Comparison of ENCODE assay signal across 23 mouse cellular contexts in the genomic region with DNA sequence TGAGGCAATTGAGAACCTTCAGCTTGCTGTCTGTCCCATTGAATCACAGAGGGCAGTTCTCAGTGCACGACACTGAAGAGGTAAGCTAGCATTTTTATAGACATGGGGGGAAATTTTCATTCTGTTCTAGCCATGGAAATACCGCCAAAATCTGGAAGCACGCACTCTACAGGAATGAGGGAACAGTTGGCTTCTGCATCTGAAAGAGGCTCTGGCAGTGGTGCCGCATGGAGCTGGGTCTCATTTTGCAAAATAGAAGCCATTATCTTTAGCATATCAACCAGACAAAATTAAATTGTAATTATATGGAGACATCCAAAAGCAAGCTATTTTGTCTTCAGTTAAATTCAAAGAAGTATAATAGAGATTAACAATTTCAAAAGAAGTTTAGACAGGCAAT.
DNase-seq lines count a peak whose midpoint lies in the region; ATAC-seq lines count a peak whose summit lies in the region.
"Had no signal": no experiment of that assay in that cellular context is flagged by ENCODE, and none has a peak within 500 bp of the region (broad histone marks: within the 10 kb centered on the region; RNA-seq: fewer than 3 reads in every experiment).

No protein-coding gene starts in this region.

- H3K4me2 ChIP-seq in forebrain, embryonic 16.5 days (ENCODE audit: low read length), result no peak overlapping the region
- H3K4me2 ChIP-seq in forebrain, embryonic 12.5 days, result no peak overlapping the region
- H3K4me2 ChIP-seq: embryonic facial prominence, embryonic 12.5 days; forebrain, embryonic 15.5 days had no signal

- H3K4me1 ChIP-seq in forebrain, embryonic 16.5 days (replicated peaks; ENCODE audit: control insufficient read depth, insufficient read depth, low read length), result peaks cover 3% of the 10 kb centered on the region
- no peaks in the 10 kb centered on the region for H3K4me1 ChIP-seq in forebrain, embryonic 12.5 days
- H3K4me1 ChIP-seq: embryonic facial prominence, embryonic 10.5 days; embryonic facial prominence, embryonic 12.5 days had no signal

- no peak overlapping the region for H3K27ac ChIP-seq in forebrain, embryonic 16.5 days (ENCODE audit: low read length)
- no peak overlapping the region for H3K27ac ChIP-seq in forebrain, embryonic 12.5 days
- H3K27ac ChIP-seq: embryonic facial prominence, embryonic 10.5 days; embryonic facial prominence, embryonic 12.5 days; forebrain, embryonic 15.5 days had no signal

- H3K36me3 ChIP-seq in forebrain, embryonic 16.5 days (ENCODE audit: control insufficient read depth, insufficient read depth), result no peaks in the 10 kb centered on the region
- no peaks in the 10 kb centered on the region for H3K36me3 ChIP-seq in forebrain, embryonic 12.5 days (replicated peaks)
- H3K36me3 ChIP-seq: embryonic facial prominence, embryonic 10.5 days; embryonic facial prominence, embryonic 12.5 days; forebrain, embryonic 15.5 days; G1E had no signal

- H3K9ac ChIP-seq in forebrain, embryonic 16.5 days (replicated peaks; ENCODE audit: low read depth, low read length), result no peak overlapping the region
- no peak overlapping the region for H3K9ac ChIP-seq in forebrain, embryonic 12.5 days
- H3K9ac ChIP-seq: embryonic facial prominence, embryonic 12.5 days; forebrain, embryonic 15.5 days had no signal

- H3K9me3 ChIP-seq in forebrain, embryonic 16.5 days (ENCODE audit: control insufficient read depth, low read length), result no peaks in the 10 kb centered on the region
- H3K9me3 ChIP-seq in forebrain, embryonic 12.5 days, result no peaks in the 10 kb centered on the region
- H3K9me3 ChIP-seq: embryonic facial prominence, embryonic 10.5 days; embryonic facial prominence, embryonic 12.5 days; forebrain, embryonic 15.5 days; G1E had no signal

- no peak for DNase-seq in frontal cortex, postnatal 25 days (ENCODE audit: low spot score in 2 of 2)
- peak; percentile 36 to 42 for DNase-seq in right cerebral cortex, postnatal 10 days (ENCODE audit: low spot score in 2 of 2)
- no peak for DNase-seq in right cerebral cortex, adult 2 months (ENCODE audit: low spot score in 2 of 2)
- DNase-seq in kidney, postnatal 25 days, result no peak
- DNase-seq: adrenal gland, adult 8-10 months; adrenal gland, postnatal 14 days; adrenal gland, postnatal 36 days; B cell, adult 2 months; cerebellum, adult 11-12 months; cerebellum, adult 2 months; cerebellum, adult 9-10 months; cerebellum, postnatal 25 days had no signal

- ATAC-seq in forebrain, embryonic 16.5 days, result peak; percentile 57; the same call in 1 of the 2 replicates
- ATAC-seq in forebrain, embryonic 12.5 days (ENCODE audit: low FRiP score), result no peak
- ATAC-seq in frontal cortex, adult (ENCODE audit: low TSS enrichment), result peak; percentile 47; the same call in 1 of the 2 replicates
- ATAC-seq: activated CD4-positive, CD25-positive, alpha-beta regulatory T cell, adult 4 months; CD4-positive, CD25-positive, alpha-beta regulatory T cell, adult 4 months; forebrain, embryonic 15.5 days had no signal

- H3K27me3 ChIP-seq in forebrain, embryonic 16.5 days (replicated peaks; ENCODE audit: control insufficient read depth, insufficient read depth, low read length), result no peaks in the 10 kb centered on the region
- no peaks in the 10 kb centered on the region for H3K27me3 ChIP-seq in forebrain, embryonic 12.5 days
- H3K27me3 ChIP-seq: CH12.LX; embryonic facial prominence, embryonic 12.5 days; forebrain, embryonic 15.5 days; Patski had no signal

- WGBS in forebrain, embryonic 16.5 days, result 39% methylated on average over 4 of the region's 4 CpGs
- 78% methylated on average over 4 of the region's 4 CpGs for WGBS in forebrain, embryonic 12.5 days

- H3K4me3 ChIP-seq in forebrain, embryonic 16.5 days (replicated peaks; ENCODE audit: low read length), result no peak overlapping the region
- no peak overlapping the region for H3K4me3 ChIP-seq in forebrain, embryonic 12.5 days (replicated peaks)
- H3K4me3 ChIP-seq: embryonic facial prominence, embryonic 10.5 days; embryonic facial prominence, embryonic 12.5 days; forebrain, embryonic 15.5 days had no signal

Comparison
In these comparisons a context has a peak if more than half of its experiments do, and no peak if none do; other contexts are left out.
1. DNase-seq: peak in right cerebral cortex, postnatal 10 days (2 of 2); none in frontal cortex, postnatal 25 days (0 of 2), right cerebral cortex, adult 2 months (0 of 2) and kidney, postnatal 25 days (0 of 2).